Mouse (Mus musculus) thymus, adult 2 months (tissue): Measurements from ENCODE around the gene Palb2.

ENCODE experiments used
- CTCF ChIP-seq: fragments of 200-500 bp; IDR thresholded peaks from 2 replicates; pipeline ENCODE4 v1.5.1; 2012; ENCODE audit warnings: mild to moderate bottlenecking, control low read depth, low read length, moderate library complexity, borderline replicate concordance; ENCODE audit not compliant: control insufficient read depth, poor library complexity, insufficient read depth; ENCODE audit errors: extremely low read depth
- POLR2A ChIP-seq: fragments of 200-500 bp; IDR thresholded peaks from 2 replicates; pipeline ENCODE4 v1.6.1; 2012; ENCODE audit warnings: mild to moderate bottlenecking, low read length, control low read depth, moderate library complexity; ENCODE audit not compliant: control insufficient read depth, poor library complexity, insufficient read depth; ENCODE audit errors: extremely low read depth

DNA sequence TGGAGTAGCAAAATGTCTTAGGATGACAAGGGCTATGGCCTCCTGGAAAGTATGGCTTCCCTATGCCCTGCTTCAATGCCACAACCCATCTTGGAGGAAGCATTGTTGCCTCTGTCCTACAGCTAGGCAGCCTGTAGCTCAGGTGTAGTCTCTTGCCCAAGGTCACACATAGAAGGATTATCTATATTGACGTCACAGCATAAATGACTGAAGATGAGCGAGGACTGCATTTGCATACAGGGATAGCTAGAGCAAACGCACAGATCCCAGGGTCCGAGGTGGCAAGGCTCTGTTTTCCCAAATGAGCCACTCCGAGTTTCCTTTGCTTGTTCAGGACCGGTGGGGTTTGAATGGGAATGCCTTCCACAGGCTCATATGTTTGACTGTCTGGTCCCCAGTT lies 37.9 kb upstream of the Palb2 start:
- no peak for TF ChIP-seq CTCF
- TF ChIP-seq POLR2A: no peak
